Mouse (Mus musculus): Measurements from ENCODE around the gene Tpt1.

DNA sequence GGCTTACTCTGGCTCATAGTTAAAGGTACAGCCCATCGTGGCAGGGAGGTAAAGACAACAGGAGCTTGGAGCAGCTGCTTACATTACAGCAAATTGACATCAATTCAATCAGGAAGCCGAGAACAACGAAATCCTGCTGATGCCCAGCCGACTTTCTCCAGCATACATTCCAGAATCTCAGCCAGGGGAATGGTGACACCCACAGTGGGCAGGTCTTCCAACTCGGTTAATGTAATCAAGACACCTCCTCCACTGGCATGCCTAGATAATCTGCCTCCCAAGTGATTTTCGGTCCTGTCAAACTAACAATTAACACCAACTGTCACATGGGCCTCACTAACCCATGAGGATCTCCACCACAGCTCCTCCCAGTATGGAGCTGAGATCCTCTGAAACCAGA lies 17.8 kb downstream of the Tpt1 start:
- TF ChIP-seq CTCF (IDR thresholded peaks at IDR 0.05; ENCODE audit: borderline replicate concordance, insufficient read depth, low read length) (no peak), POLR2A (IDR thresholded peaks at IDR 0.05; ENCODE audit: low read depth, low read length) (no peak)
